Mouse (Mus musculus): ENCODE results near the gene Tob1. TPM values are rescaled to one million over a fixed set of nuclear protein-coding genes. Genes with fewer than 3 reads are reported as not detected.

Tob1 gene
- polyA plus RNA-seq, 2 experiments, result 7.5 to 8.3 TPM

- no peaks in the 10 kb centered on the region for H3K27me3 ChIP-seq (ENCODE audit: control insufficient read depth, insufficient read depth, low read length)
- WGBS (ENCODE audit: insufficient replicate concordance), result 75% methylated on average over 14 of the region's 14 CpGs
Measured at GRCm38 (mm10) chr11:94257987-94258386, 46.7 kb downstream of the Tob1 start.

DNA sequence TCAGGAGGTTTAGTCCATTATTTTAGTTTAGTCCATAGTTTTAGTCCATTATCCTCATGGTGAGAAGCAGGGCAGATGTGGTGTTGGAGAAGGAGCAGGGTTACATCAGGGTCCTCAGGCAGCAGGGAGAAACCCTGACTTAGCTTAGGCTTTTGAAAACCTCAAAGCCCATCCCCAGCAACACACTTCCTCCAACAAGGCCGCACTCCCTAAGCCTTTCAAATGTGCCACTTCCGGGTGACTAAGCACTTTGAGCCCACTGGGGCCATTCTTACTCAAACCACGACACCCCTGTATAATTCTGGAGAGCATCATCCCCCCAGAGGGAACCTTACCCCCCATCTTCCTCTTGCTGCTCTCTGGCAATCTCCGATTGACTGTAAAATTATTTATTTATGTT is 48.6 kb downstream of the Tob1 start:
- ATAC-seq (ENCODE audit: insufficient read depth) (no peak), DNase-seq (ENCODE audit: low read depth in 3 of 3, low spot score in 3 of 3) (no peak)
- Histone ChIP-seq H3K9ac (replicated peaks) (no peak overlapping the region), H3K36me3 (replicated peaks; ENCODE audit: control insufficient read depth, insufficient read depth, low read depth) (no peaks in the 10 kb centered on the region), H3K27ac (no peak overlapping the region; the same call in 1 of the 2 replicates), H3K4me3 (ENCODE audit: insufficient read depth in 1 of 2, low read depth in 2 of 2, low read length in 2 of 2) (no peak overlapping the region), H3K4me1 (replicated peaks; ENCODE audit: control insufficient read depth in 2 of 2, insufficient read depth in 2 of 2, low read length in 1 of 2) (peaks cover 26 to 28% of the 10 kb centered on the region in 2 experiments), H3K27me3 (ENCODE audit: control insufficient read depth, insufficient read depth, low read length) (no peaks in the 10 kb centered on the region), H3K4me2 (ENCODE audit: low read depth) (no peak overlapping the region), H3K9me3 (ENCODE audit: control insufficient read depth, low read length) (no peaks in the 10 kb centered on the region)
- 32% methylated on average over 4 of the region's 4 CpGs for WGBS (ENCODE audit: insufficient replicate concordance)
- TF ChIP-seq CTCF (IDR thresholded peaks at IDR 0.05; ENCODE audit: low read depth) (no peak), EP300 (IDR thresholded peaks at IDR 0.05; ENCODE audit: low read depth) (no peak)

More at GRCm38 (mm10) chr11:94257987-94258386, 46.7 kb downstream of the Tob1 start:
- Histone ChIP-seq H3K9ac (replicated peaks) (no peak overlapping the region), H3K4me1 (replicated peaks; ENCODE audit: control insufficient read depth in 2 of 2, insufficient read depth in 2 of 2, low read length in 1 of 2) (peaks cover 27 to 28% of the 10 kb centered on the region in 2 experiments), H3K36me3 (replicated peaks; ENCODE audit: control insufficient read depth, insufficient read depth, low read depth) (no peaks in the 10 kb centered on the region), H3K27ac (no peak overlapping the region), H3K4me3 (ENCODE audit: insufficient read depth in 1 of 2, low read depth in 2 of 2, low read length in 2 of 2) (no peak overlapping the region), H3K4me2 (ENCODE audit: low read depth) (no peak overlapping the region), H3K9me3 (ENCODE audit: control insufficient read depth, low read length) (no peaks in the 10 kb centered on the region)
- ATAC-seq (ENCODE audit: insufficient read depth) (no peak), DNase-seq (ENCODE audit: low read depth in 3 of 3, low spot score in 3 of 3) (no peak)
- TF ChIP-seq EP300 (IDR thresholded peaks at IDR 0.05; ENCODE audit: low read depth) (no peak), CTCF (IDR thresholded peaks at IDR 0.05; ENCODE audit: low read depth) (no peak)

DNA sequence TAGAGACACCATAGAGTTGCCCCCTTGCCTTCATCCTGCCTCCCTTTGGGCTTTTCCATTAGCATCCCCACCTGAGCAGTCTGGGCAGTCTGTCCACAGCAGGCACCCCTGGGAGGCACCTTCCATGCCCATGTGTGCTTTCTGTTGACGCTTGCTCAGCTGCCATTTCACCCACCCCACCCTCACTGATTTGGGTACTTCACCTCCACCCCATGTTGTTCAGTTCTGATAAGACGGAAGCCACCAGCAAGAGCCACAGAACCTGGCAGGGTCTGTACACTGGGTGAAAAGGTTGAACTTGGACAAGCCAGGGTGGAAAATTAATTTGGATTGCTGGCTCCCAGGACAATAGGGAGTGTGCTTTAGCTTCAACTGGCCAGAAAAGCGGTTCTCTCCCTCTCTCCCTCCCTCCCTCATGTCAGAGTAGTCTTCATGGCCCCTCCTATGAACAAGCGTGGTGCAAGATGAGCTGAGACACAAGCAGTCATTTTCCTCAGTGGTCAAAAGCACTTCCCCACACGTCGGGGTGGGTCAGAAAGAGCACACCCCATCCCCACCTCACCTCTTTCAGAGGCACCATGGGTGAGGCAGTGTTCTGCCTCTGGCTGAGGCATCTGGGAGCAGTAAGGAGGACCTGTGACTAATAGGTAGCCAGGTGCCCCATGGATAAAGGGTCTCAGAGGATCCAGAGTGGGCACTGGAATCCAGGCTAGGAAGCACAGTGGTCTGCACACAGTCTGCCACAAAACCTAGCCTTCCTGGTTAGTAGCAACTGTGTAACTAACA is 50.5 kb downstream of the Tob1 start:
- Histone ChIP-seq H3K36me3 (replicated peaks; ENCODE audit: control insufficient read depth, insufficient read depth, low read depth) (no peaks in the 10 kb centered on the region), H3K9me3 (ENCODE audit: control insufficient read depth, low read length) (no peaks in the 10 kb centered on the region), H3K27ac (peak overlapping the region; percentile 90), H3K27me3 (ENCODE audit: control insufficient read depth, insufficient read depth, low read length) (no peaks in the 10 kb centered on the region), H3K9ac (replicated peaks) (peak overlapping the region; percentile 49), H3K4me1 (replicated peaks; ENCODE audit: control insufficient read depth in 2 of 2, insufficient read depth in 2 of 2, low read length in 1 of 2) (peaks cover 39 to 44% of the 10 kb centered on the region in 2 experiments), H3K4me3 (ENCODE audit: insufficient read depth in 1 of 2, low read depth in 2 of 2, low read length in 2 of 2) (no peak overlapping the region), H3K4me2 (ENCODE audit: low read depth) (peak overlapping the region; percentile 57)
- peak; percentile 92 for ATAC-seq (ENCODE audit: insufficient read depth)
- TF ChIP-seq CTCF (IDR thresholded peaks at IDR 0.05; ENCODE audit: low read depth) (no peak), EP300 (IDR thresholded peaks at IDR 0.05; ENCODE audit: low read depth) (peak; percentile 59)
- 28% methylated on average over 6 of the region's 6 CpGs for whole genome bisulfite sequencing (ENCODE audit: insufficient replicate concordance)
- DNase-seq (ENCODE audit: low read depth in 3 of 3, low spot score in 3 of 3), result peak; percentile 62 to 67 (median 63)

Other genes with a start within 250 kb of the Tob1 start
- 76.8 and 131 TPM in 2 replicates for gene Gm20390, start 243.2 kb upstream of the Tob1 start, polyA plus RNA-seq (2012; rRNA removed)
- 188 and 204 TPM in 2 replicates for gene Gm20390, start 243.2 kb upstream of the Tob1 start, polyA plus RNA-seq (2014; fragmentation: Nextera tagmentation; extraction: Ambion mirVana)
- 58.0 and 113 TPM in 2 replicates for gene Nme1, start 242.9 kb upstream of the Tob1 start, polyA plus RNA-seq (2012; rRNA removed)
- gene Nme1, start 242.9 kb upstream of the Tob1 start, polyA plus RNA-seq (2014; fragmentation: Nextera tagmentation; extraction: Ambion mirVana), result 185 and 201 TPM in 2 replicates
- gene Spag9, start 215.4 kb upstream of the Tob1 start, polyA plus RNA-seq (2012; rRNA removed), result 4.2 and 6.9 TPM in 2 replicates
- 10.8 and 12.4 TPM in 2 replicates for gene Spag9, start 215.4 kb upstream of the Tob1 start, polyA plus RNA-seq (2014; fragmentation: Nextera tagmentation; extraction: Ambion mirVana)
- 0.12 and 0.23 TPM in 2 replicates for gene Wfikkn2, start 34.6 kb downstream of the Tob1 start, polyA plus RNA-seq (2012; rRNA removed)
- gene Wfikkn2, start 34.6 kb downstream of the Tob1 start, polyA plus RNA-seq (2014; fragmentation: Nextera tagmentation; extraction: Ambion mirVana), result 0.05 and 0.17 TPM in 2 replicates
- gene Gm21885, start 70.4 kb downstream of the Tob1 start, polyA plus RNA-seq (2012; rRNA removed), result not detected in 2 replicates
- 0.32 TPM in 1 of 2 replicates, not detected in the other for gene Gm21885, start 70.4 kb downstream of the Tob1 start, polyA plus RNA-seq (2014; fragmentation: Nextera tagmentation; extraction: Ambion mirVana)
- gene Luc7l3, start 110.5 kb downstream of the Tob1 start, polyA plus RNA-seq (2012; rRNA removed), result 20.6 and 39.1 TPM in 2 replicates
- 33.7 and 38.7 TPM in 2 replicates for gene Luc7l3, start 110.5 kb downstream of the Tob1 start, polyA plus RNA-seq (2014; fragmentation: Nextera tagmentation; extraction: Ambion mirVana)
- 11.7 and 12.6 TPM in 2 replicates for gene Ankrd40, start 116.5 kb downstream of the Tob1 start, polyA plus RNA-seq (2012; rRNA removed)
- 5.1 and 5.5 TPM in 2 replicates for gene Ankrd40, start 116.5 kb downstream of the Tob1 start, polyA plus RNA-seq (2014; fragmentation: Nextera tagmentation; extraction: Ambion mirVana)
- gene Abcc3, start 181.5 kb downstream of the Tob1 start, polyA plus RNA-seq (2012; rRNA removed), result 3.5 and 4.9 TPM in 2 replicates
- 4.7 and 6.5 TPM in 2 replicates for gene Abcc3, start 181.5 kb downstream of the Tob1 start, polyA plus RNA-seq (2014; fragmentation: Nextera tagmentation; extraction: Ambion mirVana)